Mouse (Mus musculus) v-Abl transformed pro-B cells (cell line): ENCODE measurements around the gene Anxa7.

Experiments used
- in situ Hi-C, 2 experiments: fragments of 400-800 bp; cut with MboI; formaldehyde crosslinking; loops; one replicate each; pipeline ENCODE4 v1.15.1; 2025; ENCODE audit not compliant: unreplicated experiment in 2 of 2

Gene Anxa7

GRCm38 (mm10) chr14:20479291-20480194 is at the start of gene Anxa7:
TSS of gene Anxa7 (minus strand) at chr14:20480133.
- in situ Hi-C loops = no loop called here

- in situ Hi-C loops = no loop called here
Observed at GRCm38 (mm10) chr14:20529643-20530042, 49.7 kb upstream of the Anxa7 start.

- in situ Hi-C loops = no loop called here
Observed at GRCm38 (mm10) chr14:20520179-20520578, 40.2 kb upstream of the Anxa7 start.

- in situ Hi-C loops = no loop called here
Observed at GRCm38 (mm10) chr14:20508424-20508823, 28.5 kb upstream of the Anxa7 start.

- in situ Hi-C loops = loop anchor here in 1 of 2 experiments (5.0 kb wide), 1 partner anchor 34 kb away; no protein-coding TSS in a partner anchor
Observed at GRCm38 (mm10) chr14:20502966-20503365, 23.0 kb upstream of the Anxa7 start.

- in situ Hi-C loops = loop anchor here in 1 of 2 experiments (5.0 kb wide), 1 partner anchor 37 kb away; no protein-coding TSS in a partner anchor
Observed at GRCm38 (mm10) chr14:20499982-20500381, 20.0 kb upstream of the Anxa7 start.

- in situ Hi-C loops = no loop called here
Observed at GRCm38 (mm10) chr14:20496603-20497002, 16.7 kb upstream of the Anxa7 start, which contains the start of gene Mss51. TSS of gene Mss51 (minus strand) at chr14:20496901.

GRCm38 (mm10) chr14:20486031-20486430 is 6.1 kb upstream of the Anxa7 start:
- in situ Hi-C loops = no loop called here

GRCm38 (mm10) chr14:20482051-20482751 is 2.3 kb upstream of the Anxa7 start:
- in situ Hi-C loops = no loop called here

- in situ Hi-C loops = no loop called here
Observed at GRCm38 (mm10) chr14:20481211-20481610, 1.3 kb upstream of the Anxa7 start.

- in situ Hi-C loops = no loop called here
Observed at GRCm38 (mm10) chr14:20480195-20480579, 254 bp upstream of the Anxa7 start.

GRCm38 (mm10) chr14:20478801-20479200 is 1.1 kb downstream of the Anxa7 start:
- in situ Hi-C loops = no loop called here

- in situ Hi-C loops = no loop called here
Observed at GRCm38 (mm10) chr14:20478385-20478784, 1.5 kb downstream of the Anxa7 start.

- in situ Hi-C loops = no loop called here
Observed at GRCm38 (mm10) chr14:20477261-20478025, 2.5 kb downstream of the Anxa7 start.

GRCm38 (mm10) chr14:20460216-20460615 is 19.7 kb downstream of the Anxa7 start:
- in situ Hi-C loops = no loop called here

GRCm38 (mm10) chr14:20458378-20458777 is 21.6 kb downstream of the Anxa7 start:
- in situ Hi-C loops = no loop called here

GRCm38 (mm10) chr14:20452929-20453328 is 27.0 kb downstream of the Anxa7 start:
- in situ Hi-C loops = no loop called here

- in situ Hi-C loops = no loop called here
Observed at GRCm38 (mm10) chr14:20451765-20452331, 28.1 kb downstream of the Anxa7 start, which contains the start of gene Cfap70. TSS of gene Cfap70 (minus strand) at chr14:20452226.

- in situ Hi-C loops = no loop called here
Observed at GRCm38 (mm10) chr14:20451302-20451701, 28.6 kb downstream of the Anxa7 start.

GRCm38 (mm10) chr14:20447209-20447608 is 32.7 kb downstream of the Anxa7 start:
- in situ Hi-C loops = loop anchor here in 1 of 2 experiments (25.0 kb wide), 1 partner anchor 335 kb away; no protein-coding TSS in a partner anchor
